Mouse (Mus musculus): ENCODE data around the gene Csf2rb.

GRCm38 (mm10) chr15:78303665-78304233, 21.8 kb upstream of the Csf2rb start:
- TF ChIP-seq POLR2A (IDR thresholded peaks at IDR 0.05; ENCODE audit: control insufficient read depth in 1 of 2, insufficient read depth in 1 of 2, low read depth in 1 of 2, low read length in 2 of 2, poor library complexity in 1 of 2) (no peak), ZC3H11A (IDR thresholded peaks at IDR 0.05; ENCODE audit: low read depth, low read length) (no peak), EP300 (IDR thresholded peaks at IDR 0.05; ENCODE audit: low read depth in 1 of 2, low read length in 2 of 2) (no peak), ZKSCAN1 (IDR thresholded peaks at IDR 0.05; ENCODE audit: low read depth, low read length) (no peak), UBTF (IDR thresholded peaks at IDR 0.05; ENCODE audit: borderline replicate concordance, insufficient read depth, low read depth, low read length) (no peak), MYC (IDR thresholded peaks at IDR 0.05; ENCODE audit: low read depth, low read length) (no peak), HCFC1 (IDR thresholded peaks at IDR 0.05; ENCODE audit: low read depth, low read length) (no peak), NELFE (IDR thresholded peaks at IDR 0.05; ENCODE audit: low read depth, low read length) (no peak), SIN3A (IDR thresholded peaks at IDR 0.05; ENCODE audit: low read length) (no peak), CTCF (IDR thresholded peaks at IDR 0.05 in 2 of 3, conservative IDR thresholded peaks at IDR 0.05 in 1 of 3; ENCODE audit: control insufficient read depth in 1 of 3, insufficient read depth in 1 of 3, low read depth in 2 of 3, low read length in 3 of 3, poor library complexity in 1 of 3, severe bottlenecking in 1 of 3) (no peak), CHD2 (IDR thresholded peaks at IDR 0.05; ENCODE audit: low read length) (no peak), MAX (IDR thresholded peaks at IDR 0.05; ENCODE audit: low read length) (no peak)

All from MEL (cell line).